ENCODE assay signal across 19 mouse cellular contexts in the genomic region with DNA sequence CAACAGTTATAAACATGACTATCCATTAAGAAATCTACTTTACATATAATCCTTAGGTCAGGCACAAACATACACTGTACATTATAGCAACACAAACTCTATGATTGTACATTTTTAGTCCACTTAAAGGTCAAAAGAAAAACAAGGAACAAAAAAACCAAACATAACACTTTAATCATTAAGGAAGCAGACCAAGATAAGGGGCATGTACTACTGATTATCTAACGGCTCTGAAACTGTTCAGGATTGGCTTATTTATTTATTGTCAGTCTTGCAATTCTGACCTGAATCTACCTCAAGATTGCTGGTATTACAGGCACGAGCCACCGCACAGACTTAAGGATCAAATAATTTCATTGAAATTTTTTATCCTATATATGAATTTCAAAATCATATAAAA.
"Had no signal": no experiment of that assay in that cellular context is flagged by ENCODE, and none has a peak within 500 bp of the region (broad histone marks: within the 10 kb centered on the region; RNA-seq: fewer than 3 reads in every experiment).

No protein-coding gene starts in this region.

- ATAC-seq: intestine, embryonic 15.5 days; midbrain, embryonic 13.5 days; midbrain, embryonic 16.5 days had no signal

- H3K9ac ChIP-seq: intestine, embryonic 15.5 days; limb, embryonic 12.5 days; limb, embryonic 15.5 days; liver, embryonic 15.5 days; lung, embryonic 14.5 days; midbrain, embryonic 13.5 days; neural tube, embryonic 13.5 days had no signal

- H3K4me2 ChIP-seq: intestine, embryonic 15.5 days; limb, embryonic 12.5 days; limb, embryonic 15.5 days; liver, embryonic 15.5 days; lung, embryonic 14.5 days; midbrain, embryonic 13.5 days; neural tube, embryonic 13.5 days had no signal

- DNase-seq: kidney, adult 11 months; kidney, adult 9 months; kidney, postnatal 14 days; kidney, postnatal 4 days; left cerebral cortex, postnatal 4 days; lung, embryonic 14.5 days; lung, postnatal 10 days; lung, postnatal 36 days; retina, postnatal 1 day; thymus, adult 18-20 months; thymus, postnatal 36 days had no signal

- H3K27me3 ChIP-seq: intestine, embryonic 15.5 days; limb, embryonic 12.5 days; limb, embryonic 15.5 days; liver, embryonic 15.5 days; midbrain, embryonic 13.5 days; neural tube, embryonic 13.5 days had no signal

- H3K9me3 ChIP-seq: intestine, embryonic 15.5 days; limb, embryonic 12.5 days; limb, embryonic 15.5 days; liver, embryonic 15.5 days; midbrain, embryonic 13.5 days; neural tube, embryonic 13.5 days had no signal

- H3K4me3 ChIP-seq: intestine, embryonic 15.5 days; limb, embryonic 12.5 days; limb, embryonic 15.5 days; liver, embryonic 15.5 days; midbrain, embryonic 13.5 days; myocyte; neural tube, embryonic 13.5 days had no signal

- H3K4me1 ChIP-seq: intestine, embryonic 15.5 days; limb, embryonic 12.5 days; limb, embryonic 15.5 days; midbrain, embryonic 13.5 days; neural tube, embryonic 13.5 days had no signal

- H3K27ac ChIP-seq: intestine, embryonic 15.5 days; limb, embryonic 12.5 days; limb, embryonic 15.5 days; liver, embryonic 15.5 days; midbrain, embryonic 13.5 days; neural tube, embryonic 13.5 days had no signal
